Comparison of ENCODE assay signal across 21 mouse cellular contexts in genomic region chr17:63235821-63236220, GRCm38 (mm10).
A peak's percentile ranks its signal among the peaks of the same experiment; 100 is the strongest.
DNase-seq lines count a peak whose midpoint lies in the region; ATAC-seq and TF ChIP-seq lines count a peak whose summit lies in the region.
"Had no signal": no experiment of that assay in that cellular context is flagged by ENCODE, and none has a peak within 500 bp of the region (broad histone marks: within the 10 kb centered on the region; RNA-seq: fewer than 3 reads in every experiment).

No protein-coding gene starts in this region.

- no peak for DNase-seq in kidney, adult 2 months
- DNase-seq in kidney, postnatal 4 days, result no peak
- DNase-seq in kidney, postnatal 0 days (ENCODE audit: low spot score), result peak; percentile 36
- DNase-seq in kidney, adult 18-20 months, result no peak
- DNase-seq in CH12.LX (ENCODE audit: extremely low read depth) (no peak), adipocyte (ENCODE audit: low spot score) (peak; percentile 11)
- DNase-seq: adrenal gland, postnatal 10 days; cerebellum, adult 11 months; cerebellum, adult 8-10 months; cerebellum, postnatal 14 days; embryo, embryonic 11 days; gastrocnemius, postnatal 14 days; heart, postnatal 10 days; heart, postnatal 4 days had no signal

- peak; percentile 46; the same call in 1 of the 2 replicates for ATAC-seq in kidney, postnatal 0 days (replicated peaks; ENCODE audit: low FRiP score, low read depth)
- ATAC-seq: forebrain, embryonic 14.5 days; hindbrain, embryonic 16.5 days had no signal

- H3K27ac ChIP-seq in kidney, adult 2 months (ENCODE audit: insufficient read depth, low read depth, low read length), result no peak overlapping the region
- H3K27ac ChIP-seq in kidney, postnatal 0 days, result no peak overlapping the region
- H3K27ac ChIP-seq in CH12.LX (ENCODE audit: insufficient read depth, low read depth), result no peak overlapping the region
- H3K27ac ChIP-seq: embryonic facial prominence, embryonic 15.5 days; forebrain, embryonic 10.5 days; hindbrain, embryonic 12.5 days had no signal

- H3K4me2 ChIP-seq in kidney, postnatal 0 days (ENCODE audit: low read length), result no peak overlapping the region
- H3K4me2 ChIP-seq in CH12.LX (ENCODE audit: insufficient read depth, low read depth, poor library complexity, severe bottlenecking), result no peak overlapping the region
- H3K4me2 ChIP-seq: embryonic facial prominence, embryonic 15.5 days; hindbrain, embryonic 12.5 days had no signal

- H3K9me3 ChIP-seq in kidney, postnatal 0 days (replicated peaks; ENCODE audit: low read length), result no peaks in the 10 kb centered on the region
- no peaks in the 10 kb centered on the region for H3K9me3 ChIP-seq in CH12.LX (replicated peaks; ENCODE audit: low read length)
- H3K9me3 ChIP-seq: embryonic facial prominence, embryonic 15.5 days; forebrain, embryonic 10.5 days; G1E; hindbrain, embryonic 12.5 days had no signal

- TF ChIP-seq CTCF in kidney, adult 2 months (conservative IDR thresholded peaks at IDR 0.05; ENCODE audit: insufficient read depth, insufficient read length, low read depth, low read length), result 0 out of 2 replicates have a peak, but pooled peaks have one; percentile 2
- TF ChIP-seq CTCF in kidney, postnatal 0 days (IDR thresholded peaks at IDR 0.05; ENCODE audit: low read depth), result peak; percentile 47; the same call in 1 of the 2 replicates
- peak in 1 of 2 experiments; percentile 3; a peak in 1 of 4 replicates for TF ChIP-seq CTCF in CH12.LX (conservative IDR thresholded peaks at IDR 0.05 in 1 of 2, IDR thresholded peaks at IDR 0.05 in 1 of 2; ENCODE audit: low read depth in 2 of 2, low read length in 2 of 2)

- no peaks in the 10 kb centered on the region for H3K4me1 ChIP-seq in kidney, adult 2 months (ENCODE audit: control insufficient read depth, insufficient read depth, low read length)
- H3K4me1 ChIP-seq in kidney, postnatal 0 days (replicated peaks; ENCODE audit: insufficient read depth, low read length), result no peaks in the 10 kb centered on the region
- peaks cover 0 to 11% of the 10 kb centered on the region in 2 experiments; a peak in 1 of 4 replicates for H3K4me1 ChIP-seq in CH12.LX (ENCODE audit: control insufficient read depth in 1 of 2, insufficient read depth in 2 of 2)
- H3K4me1 ChIP-seq: hindbrain, embryonic 12.5 days had no signal

- H3K9ac ChIP-seq in kidney, postnatal 0 days (ENCODE audit: low read depth, low read length), result no peak overlapping the region
- no peak overlapping the region for H3K9ac ChIP-seq in CH12.LX (ENCODE audit: insufficient read depth, low read depth)
- H3K9ac ChIP-seq: embryonic facial prominence, embryonic 15.5 days; hindbrain, embryonic 12.5 days had no signal

- no peak overlapping the region for H3K4me3 ChIP-seq in kidney, adult 2 months (ENCODE audit: insufficient read depth, low read depth, low read length)
- H3K4me3 ChIP-seq in kidney, postnatal 0 days (replicated peaks; ENCODE audit: low read depth, low read length), result no peak overlapping the region
- no peak overlapping the region for H3K4me3 ChIP-seq in CH12.LX (replicated peaks in 1 of 3; ENCODE audit: low read depth in 2 of 3, low read length in 2 of 3, poor library complexity in 1 of 3)
- H3K4me3 ChIP-seq: embryonic facial prominence, embryonic 15.5 days; erythroblast, embryonic 14.5 days; forebrain, embryonic 10.5 days; hindbrain, embryonic 12.5 days had no signal

- in situ Hi-C loops in CH12.LX (cut with MboI; ENCODE audit: low pct_ligation_motif_present, low pct_unique_long_range_greater_than_20kb, low sequenced_read_pairs), result no loop called here

- WGBS in kidney, adult 2 months, result 60% methylated on average over 3 of the region's 3 CpGs
- WGBS in kidney, postnatal 0 days, result 42% methylated on average over 3 of the region's 3 CpGs

- H3K27me3 ChIP-seq in kidney, adult 2 months (replicated peaks; ENCODE audit: control insufficient read depth, insufficient read depth, low read length), result no peaks in the 10 kb centered on the region
- H3K27me3 ChIP-seq in kidney, postnatal 0 days (ENCODE audit: insufficient read depth, low read length), result no peaks in the 10 kb centered on the region
- H3K27me3 ChIP-seq in CH12.LX (replicated peaks), result no peaks in the 10 kb centered on the region
- H3K27me3 ChIP-seq: embryonic facial prominence, embryonic 15.5 days; hindbrain, embryonic 12.5 days had no signal

- H3K36me3 ChIP-seq in kidney, adult 2 months (ENCODE audit: control insufficient read depth, insufficient read depth, low read length), result no peaks in the 10 kb centered on the region
- no peaks in the 10 kb centered on the region for H3K36me3 ChIP-seq in kidney, postnatal 0 days (ENCODE audit: insufficient read depth, low read length)
- no peaks in the 10 kb centered on the region for H3K36me3 ChIP-seq in CH12.LX (replicated peaks in 1 of 2; ENCODE audit: control insufficient read depth in 1 of 2, insufficient read depth in 1 of 2, low read length in 1 of 2)
- H3K36me3 ChIP-seq: embryonic facial prominence, embryonic 15.5 days; forebrain, embryonic 10.5 days; hindbrain, embryonic 12.5 days had no signal

- TF ChIP-seq EP300 in CH12.LX (IDR thresholded peaks at IDR 0.05; ENCODE audit: low read length), result no peak

- dilution Hi-C loops in CH12.LX (cut with MboI; ENCODE audit: extremely low pct_ligation_motif_present, extremely low pct_unique_long_range_greater_than_20kb, low sequenced_read_pairs), result no loop called here

- no peak for TF ChIP-seq POLR2A in kidney, adult 2 months (IDR thresholded peaks at IDR 0.05; ENCODE audit: low read depth, low read length)
- no peak for TF ChIP-seq POLR2A in CH12.LX (IDR thresholded peaks at IDR 0.05; ENCODE audit: low read depth, low read length)

- no peak; the same call in 1 of the 2 replicates for TF ChIP-seq RAD21 in CH12.LX (IDR thresholded peaks at IDR 0.05; ENCODE audit: low read depth, low read length)

- H3K79me2 ChIP-seq in CH12.LX (replicated peaks; ENCODE audit: control insufficient read depth, extremely low read depth, insufficient read depth, poor library complexity, severe bottlenecking), result no peaks in the 10 kb centered on the region

TF ChIP-seq in CH12.LX, 34 proteins besides CTCF, POLR2A, EP300 and RAD21:
- no peak for TF ChIP-seq UBTF (IDR thresholded peaks at IDR 0.05; ENCODE audit: low read depth, low read length)
- TF ChIP-seq SMC3 (IDR thresholded peaks at IDR 0.05; ENCODE audit: low read depth, low read length), result peak; percentile 12; the same call in 1 of the 2 replicates

Comparison
In these comparisons a context has a peak if more than half of its experiments do, and no peak if none do; other contexts are left out.
1. DNase-seq: peak in kidney, postnatal 0 days (single experiment) and adipocyte (single experiment); none in kidney, adult 2 months (single experiment), kidney, postnatal 4 days (0 of 2), kidney, adult 18-20 months (single experiment) and CH12.LX (single experiment).